Mouse (Mus musculus) retina, adult 2 months (tissue): ENCODE measurements around the gene Adgrl2.

Source experiments
- DNase-seq: peaks from one replicate; pipeline ENCODE4 v3.0.0-alpha.2; 2012; ENCODE audit warnings: low read depth, low spot score

Gene Adgrl2

GRCm38 (mm10) chr3:148990531-148991003, at the start of gene Adgrl2:
Gene Adgrl2, minus strand, starts transcription at chr3:148990555.
- DNase-seq = no peak

- no peak for DNase-seq
Observed at GRCm38 (mm10) chr3:149038771-149039170, 48.4 kb upstream of the Adgrl2 start.

GRCm38 (mm10) chr3:149019925-149020324, 29.6 kb upstream of the Adgrl2 start:
- DNase-seq = no peak

GRCm38 (mm10) chr3:149009311-149009710, 19.0 kb upstream of the Adgrl2 start:
- DNase-seq = no peak

- no peak for DNase-seq
Observed at GRCm38 (mm10) chr3:149008634-149009023, 18.3 kb upstream of the Adgrl2 start.

- DNase-seq = no peak
Observed at GRCm38 (mm10) chr3:149007860-149008633, 17.7 kb upstream of the Adgrl2 start.

- no peak for DNase-seq
Observed at GRCm38 (mm10) chr3:149001364-149001763, 11.0 kb upstream of the Adgrl2 start.

GRCm38 (mm10) chr3:148998661-148999060, 8.3 kb upstream of the Adgrl2 start:
- no peak for DNase-seq

- no peak for DNase-seq
Observed at GRCm38 (mm10) chr3:148991056-148991455, 701 bp upstream of the Adgrl2 start.

GRCm38 (mm10) chr3:148989818-148990530, 381 bp downstream of the Adgrl2 start:
- no peak for DNase-seq

- DNase-seq = no peak
Observed at GRCm38 (mm10) chr3:148988996-148989817, 1.1 kb downstream of the Adgrl2 start.

- DNase-seq = no peak
Observed at GRCm38 (mm10) chr3:148988293-148988995, 1.9 kb downstream of the Adgrl2 start.

- no peak for DNase-seq
Observed at GRCm38 (mm10) chr3:148987591-148988292, 2.6 kb downstream of the Adgrl2 start.

- no peak for DNase-seq
Observed at GRCm38 (mm10) chr3:148986894-148987590, 3.3 kb downstream of the Adgrl2 start.

- no peak for DNase-seq
Observed at GRCm38 (mm10) chr3:148986296-148986893, 4.0 kb downstream of the Adgrl2 start.

GRCm38 (mm10) chr3:148984326-148984725, 6.0 kb downstream of the Adgrl2 start:
- no peak for DNase-seq

- DNase-seq = no peak
Observed at GRCm38 (mm10) chr3:148982370-148982769, 8.0 kb downstream of the Adgrl2 start.

- no peak for DNase-seq
Observed at GRCm38 (mm10) chr3:148981776-148982175, 8.6 kb downstream of the Adgrl2 start.

- DNase-seq = no peak
Observed at GRCm38 (mm10) chr3:148978541-148978940, 11.8 kb downstream of the Adgrl2 start.

GRCm38 (mm10) chr3:148977838-148978237, 12.5 kb downstream of the Adgrl2 start:
- no peak for DNase-seq
